Mouse (Mus musculus): Measurements from ENCODE around the gene Trim16.
A peak's percentile ranks its signal among the peaks of the same experiment; 100 is the strongest.

Trim16 gene

DNA sequence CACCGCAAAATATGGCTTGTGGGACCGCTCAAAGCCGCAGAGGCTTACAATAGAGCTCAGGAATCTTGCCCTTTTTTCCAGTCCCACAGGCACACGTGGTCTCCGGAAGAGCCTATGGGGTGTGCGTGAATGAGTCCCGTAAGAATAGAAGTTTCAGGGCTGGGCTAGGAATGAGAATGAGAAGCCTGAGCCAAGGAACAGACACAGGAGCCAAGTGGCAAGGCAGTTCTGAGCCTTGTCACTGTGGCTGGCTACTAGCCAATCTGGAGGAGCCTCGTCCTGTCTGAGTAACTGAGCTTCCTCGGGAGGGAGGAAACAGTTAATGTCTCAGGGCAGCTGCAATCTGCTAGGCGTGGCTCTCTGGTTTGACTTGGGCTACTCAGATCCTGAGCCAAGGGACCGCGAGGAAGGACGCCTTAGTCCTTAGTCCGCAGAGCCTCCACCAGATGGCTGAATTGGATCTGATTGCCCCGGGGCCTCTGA is at the start of gene Trim16:
TSS of gene Trim16 (plus strand) at position 173 of the 483 bp plus-strand sequence.
- DNase-seq (ENCODE audit: low read depth in 1 of 2, low spot score in 2 of 2), result peak; percentile 49 to 70

GRCm38 (mm10) chr11:62776510-62776909 is 43.5 kb upstream of the Trim16 start:
- no peak for DNase-seq (ENCODE audit: low read depth in 1 of 2, low spot score in 2 of 2)

DNA sequence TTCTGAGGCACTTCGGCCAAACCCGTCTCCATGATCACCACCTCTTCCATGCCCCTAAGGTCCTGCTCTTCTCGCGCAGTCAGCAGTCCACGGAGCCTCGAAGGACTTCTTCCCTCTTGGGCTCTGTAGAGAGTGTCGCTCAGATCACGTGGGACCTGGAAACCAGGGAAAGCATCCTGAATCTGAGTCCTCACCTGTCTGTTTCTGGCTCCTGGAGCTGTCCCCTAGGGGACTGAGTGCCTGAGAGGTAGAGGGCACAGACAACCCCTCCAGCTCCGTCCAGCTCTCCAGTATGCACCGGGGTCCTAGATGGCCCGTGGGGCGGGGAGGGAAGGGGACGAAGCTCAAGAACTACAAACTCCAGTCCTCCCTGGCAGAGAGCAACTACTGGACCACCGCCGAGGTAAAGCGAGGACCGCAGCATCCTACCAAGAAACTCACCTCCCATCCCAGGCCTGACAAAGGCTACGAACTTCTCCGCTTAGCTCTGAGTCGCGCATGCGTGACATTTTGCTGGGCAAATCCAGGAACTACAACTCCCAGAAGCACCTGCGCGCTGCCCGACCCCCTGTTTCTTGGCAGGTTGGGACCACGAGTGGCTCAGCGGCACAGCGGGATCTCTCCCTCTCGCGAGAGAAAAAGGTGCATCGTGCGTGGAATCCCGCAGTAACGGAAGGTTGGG is 31.0 kb upstream of the Trim16 start, which contains the start of gene Zfp286:
TSS of gene Zfp286 (minus strand) at position 528 of the 682 bp plus-strand sequence.
- DNase-seq (ENCODE audit: low read depth in 1 of 2, low spot score in 2 of 2), result peak; percentile 18 to 19

DNA sequence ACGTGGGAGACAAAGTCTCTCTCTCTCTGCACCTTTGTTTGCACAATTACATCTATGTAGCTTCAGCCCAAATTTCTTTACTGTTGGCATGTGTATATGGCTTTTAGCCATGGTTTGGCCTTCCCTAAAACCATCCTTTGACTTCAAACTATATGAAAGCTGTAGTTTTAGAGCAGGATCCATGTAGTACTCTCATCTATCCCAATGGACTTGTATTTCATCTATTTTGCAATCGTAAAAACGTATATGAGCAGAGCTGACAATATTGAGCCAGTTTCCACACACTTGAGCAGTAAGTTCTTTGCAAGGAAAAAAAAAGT is 30.5 kb upstream of the Trim16 start:
- no peak for DNase-seq (ENCODE audit: low read depth in 1 of 2, low spot score in 2 of 2)

DNA sequence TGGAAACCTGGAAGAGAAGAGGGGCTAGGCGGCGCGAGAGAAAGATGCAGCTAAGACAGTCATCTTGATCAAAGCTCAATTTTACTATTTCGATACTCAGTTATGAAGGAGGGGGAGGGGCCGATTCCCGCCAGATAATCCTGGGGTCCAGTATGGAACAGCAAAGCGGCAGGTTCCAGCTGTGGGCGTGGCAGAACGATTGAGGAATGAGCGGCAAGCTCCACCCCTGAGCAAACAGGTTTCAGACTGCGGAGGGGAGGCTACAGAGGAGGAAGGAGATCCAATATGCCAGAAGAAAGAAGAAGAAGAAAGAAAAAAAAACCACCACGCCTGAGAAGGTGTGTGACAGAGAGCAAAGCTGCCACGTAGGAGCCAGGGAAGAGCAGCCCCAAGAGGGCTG is 15.9 kb upstream of the Trim16 start:
- no peak for DNase-seq (ENCODE audit: low read depth in 1 of 2, low spot score in 2 of 2)

DNA sequence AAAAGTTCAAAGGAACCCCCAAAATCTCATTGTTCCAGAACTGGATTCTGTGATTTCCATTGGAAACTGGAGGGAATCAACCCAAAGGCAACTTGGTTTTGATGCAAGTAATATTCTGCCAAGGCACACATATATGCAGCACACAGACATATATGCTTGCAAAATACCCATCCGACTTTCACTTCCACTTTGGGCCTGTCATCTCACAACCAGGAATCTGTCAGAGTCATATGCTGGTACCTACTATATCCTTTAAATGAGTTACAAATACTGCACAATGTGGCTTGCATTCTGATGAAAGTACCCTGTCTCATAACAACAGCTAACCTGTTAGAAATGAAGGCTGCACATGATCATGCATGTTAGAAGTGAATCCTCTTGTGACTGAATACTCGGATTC is 12.1 kb upstream of the Trim16 start:
- peak in 1 of 2 experiments; percentile 33 for DNase-seq (ENCODE audit: low read depth in 1 of 2, low spot score in 2 of 2)

GRCm38 (mm10) chr11:62809201-62809600 is 10.8 kb upstream of the Trim16 start:
- DNase-seq (ENCODE audit: low read depth in 1 of 2, low spot score in 2 of 2), result no peak

- DNase-seq (ENCODE audit: low read depth in 1 of 2, low spot score in 2 of 2), result no peak
Measured at GRCm38 (mm10) chr11:62812268-62812667, 7.8 kb upstream of the Trim16 start.

- no peak for DNase-seq (ENCODE audit: low read depth in 1 of 2, low spot score in 2 of 2)
Measured at GRCm38 (mm10) chr11:62813497-62813896, 6.5 kb upstream of the Trim16 start.

DNA sequence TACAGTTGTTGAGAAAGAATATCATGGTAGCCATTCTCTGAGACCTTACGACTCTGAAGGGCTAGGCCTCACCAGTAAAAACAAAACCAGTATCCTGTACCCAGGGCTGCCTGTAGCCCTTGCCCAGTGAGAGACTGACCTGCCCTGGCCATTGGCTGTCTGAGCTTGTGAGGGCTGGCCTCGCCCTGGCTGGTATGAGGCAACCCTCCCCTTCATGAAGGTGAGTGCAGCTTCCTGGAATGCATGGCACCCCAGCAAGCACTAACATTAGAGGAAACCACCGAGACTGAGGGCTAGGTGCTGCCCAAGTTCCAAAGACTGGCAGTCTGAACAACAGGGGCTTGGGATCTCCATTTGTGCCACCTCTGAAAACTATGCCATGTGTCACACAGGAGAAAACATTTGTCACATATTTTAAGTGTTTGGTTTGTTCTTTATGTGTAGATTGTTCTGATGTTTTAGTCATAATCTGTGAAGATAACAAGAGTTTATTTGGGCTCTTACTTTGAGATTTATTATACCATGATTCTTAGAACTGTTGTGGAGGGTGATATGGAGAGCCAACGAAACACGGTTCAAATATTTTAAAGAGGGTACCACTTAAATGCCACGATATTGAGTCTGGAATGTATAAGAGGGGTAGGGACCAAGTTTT is 5.9 kb upstream of the Trim16 start:
- DNase-seq (ENCODE audit: low read depth in 1 of 2, low spot score in 2 of 2), result no peak

GRCm38 (mm10) chr11:62814625-62815024 is 5.4 kb upstream of the Trim16 start:
- no peak for DNase-seq (ENCODE audit: low read depth in 1 of 2, low spot score in 2 of 2)

- no peak for DNase-seq (ENCODE audit: low read depth in 1 of 2, low spot score in 2 of 2)
Measured at GRCm38 (mm10) chr11:62815438-62815837, 4.6 kb upstream of the Trim16 start.

DNA sequence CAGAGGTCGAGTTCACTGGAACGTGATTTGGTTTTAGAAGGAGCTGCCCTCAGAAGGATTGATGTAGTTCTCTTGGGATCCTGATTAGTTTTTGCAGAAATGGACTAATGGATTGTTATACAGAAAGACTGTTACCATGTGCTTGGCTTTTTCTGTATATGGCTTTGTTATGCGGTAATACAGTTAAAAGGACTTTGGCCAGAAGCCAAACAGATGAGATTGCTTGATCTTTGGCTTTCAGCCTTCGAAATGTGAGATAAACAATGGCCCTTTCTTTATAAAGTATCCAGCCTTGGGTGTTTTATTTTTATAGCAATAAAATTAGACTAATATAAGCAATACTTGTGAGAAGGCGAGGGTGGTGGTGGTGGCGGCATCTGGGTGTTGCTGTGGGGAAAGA is 3.4 kb upstream of the Trim16 start:
- DNase-seq (ENCODE audit: low read depth in 1 of 2, low spot score in 2 of 2), result no peak

DNA sequence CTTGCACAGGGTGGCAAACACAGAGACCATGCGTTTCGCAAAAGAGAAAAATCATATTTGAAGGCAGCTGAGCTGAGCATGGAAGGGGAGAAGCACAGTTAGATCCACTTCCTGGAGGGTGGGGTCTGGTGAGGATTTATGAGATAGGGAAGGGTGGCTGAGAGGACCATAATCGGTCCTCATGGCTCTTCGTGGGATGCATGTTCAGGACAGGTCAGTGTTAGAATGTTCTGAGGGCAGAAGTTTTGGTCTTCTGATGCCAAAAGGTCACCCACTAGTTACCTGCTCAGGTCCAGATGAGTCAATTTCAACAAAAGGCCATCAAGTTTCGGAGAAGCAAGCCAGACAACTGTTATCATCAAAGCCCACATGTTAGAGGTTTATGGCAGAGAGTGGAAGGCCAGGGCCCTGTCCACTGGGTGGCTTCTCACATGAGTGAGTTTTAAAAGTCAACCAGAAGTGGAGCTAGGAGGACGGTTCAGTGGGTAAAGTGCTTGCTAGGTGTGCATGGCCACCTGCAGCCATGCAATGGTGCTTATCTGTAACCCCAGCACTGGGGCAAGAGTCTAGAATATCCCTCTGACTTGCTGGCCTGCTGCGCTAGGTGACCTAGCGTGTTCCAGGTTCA is 858 bp upstream of the Trim16 start:
- DNase-seq (ENCODE audit: low read depth in 1 of 2, low spot score in 2 of 2), result no peak

GRCm38 (mm10) chr11:62820661-62821437 is 818 bp downstream of the Trim16 start:
- DNase-seq (ENCODE audit: low read depth in 1 of 2, low spot score in 2 of 2), result no peak

- peak; percentile 17 to 37 for DNase-seq (ENCODE audit: low read depth in 1 of 2, low spot score in 2 of 2)
Measured at GRCm38 (mm10) chr11:62821893-62822292, 1.9 kb downstream of the Trim16 start.

DNA sequence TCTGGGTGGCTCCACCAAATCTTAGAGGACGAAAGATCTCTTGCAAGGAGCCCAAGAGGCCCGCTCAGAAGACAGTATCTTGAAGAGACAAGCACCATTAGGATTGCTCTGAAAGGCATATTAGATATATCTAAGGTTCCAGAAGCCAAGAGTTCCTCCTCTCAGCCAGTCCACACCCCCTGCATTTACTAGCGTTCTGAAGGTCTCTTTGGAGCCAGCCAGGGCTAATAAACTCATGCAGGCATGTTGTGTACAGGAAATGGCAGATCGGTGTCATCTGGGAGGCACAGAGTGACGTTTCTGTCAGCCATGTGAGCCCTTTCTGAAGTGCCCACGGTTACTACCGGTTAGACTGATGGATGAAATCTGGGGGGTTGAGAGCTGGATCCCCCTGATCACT is 4.2 kb downstream of the Trim16 start:
- DNase-seq (ENCODE audit: low read depth in 1 of 2, low spot score in 2 of 2), result no peak

GRCm38 (mm10) chr11:62825222-62826105 is 5.4 kb downstream of the Trim16 start:
- DNase-seq (ENCODE audit: low read depth in 1 of 2, low spot score in 2 of 2), result no peak

DNA sequence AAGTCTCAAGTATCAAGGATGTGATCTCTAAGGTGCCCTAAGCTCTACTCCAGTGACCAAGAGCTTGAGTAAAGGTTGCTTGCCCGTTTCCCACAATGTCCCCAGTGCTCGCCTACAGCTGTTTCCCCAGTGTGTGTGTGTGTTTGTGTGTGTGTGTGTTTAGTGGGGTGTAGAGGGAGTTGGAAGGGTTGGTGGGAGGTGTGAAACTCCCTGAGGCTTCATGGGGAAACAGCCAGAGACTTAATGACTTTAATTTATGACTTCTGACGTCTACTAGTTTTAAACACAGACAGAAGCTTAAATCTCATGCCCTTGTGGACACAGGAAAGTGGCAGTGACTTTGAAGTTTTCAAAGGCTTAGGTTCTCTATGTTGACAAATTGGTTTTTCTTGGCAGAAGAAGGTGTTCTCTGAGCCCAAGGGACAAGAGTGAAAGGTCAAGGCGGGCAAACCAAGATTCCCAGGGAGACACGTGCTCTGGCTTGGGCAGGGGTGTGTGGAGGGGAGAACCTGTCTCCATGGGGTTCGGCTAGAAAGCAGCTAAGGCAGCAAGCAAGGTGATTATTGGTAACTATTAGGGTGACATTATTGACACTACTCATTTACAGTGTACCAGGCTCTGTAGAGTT is 6.2 kb downstream of the Trim16 start:
- DNase-seq (ENCODE audit: low read depth in 1 of 2, low spot score in 2 of 2), result no peak

DNA sequence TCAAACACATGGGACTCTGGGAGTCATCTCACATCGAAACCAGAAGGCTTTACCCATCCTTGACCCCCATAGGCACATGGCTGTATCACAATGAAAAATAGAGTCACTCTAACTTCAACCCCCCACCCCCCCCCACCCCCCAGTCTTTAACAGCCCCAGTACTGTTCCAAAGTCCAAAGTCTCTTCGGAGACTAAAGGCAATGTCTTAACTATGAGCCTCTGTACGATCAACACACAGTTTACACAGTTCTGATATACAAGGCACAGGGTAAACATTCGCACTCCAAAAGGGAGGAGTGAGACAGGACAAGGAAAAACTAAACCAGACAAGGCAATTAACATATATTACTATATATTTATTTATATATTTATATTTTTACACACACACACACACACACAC is 7.1 kb downstream of the Trim16 start:
- no peak for DNase-seq (ENCODE audit: low read depth in 1 of 2, low spot score in 2 of 2)
